Mouse (Mus musculus) Muller cell, postnatal 12 days (primary cell): ENCODE results near the gene Pfn5.
"Not testable (repeated sequence)": the region's sequence is repeated elsewhere in the genome, so short reads cannot be mapped to it uniquely, and the experiment has no call there.

ENCODE experiments used
- DNase-seq: peaks from one replicate; pipeline ENCODE4 v3.0.0-alpha.2; 2015; ENCODE audit errors: inconsistent ontology term

The Pfn5 gene

GRCm38 (mm10) chrX:95557887-95558286 is at the start of gene Pfn5, which contains the start of gene Asb12:
Gene Pfn5 (plus strand): TSS chrX:95558104.
Gene Asb12 (minus strand): TSS chrX:95557987.
- DNase-seq: no peak

GRCm38 (mm10) chrX:95523883-95524282 is 34.0 kb upstream of the Pfn5 start:
- no peak for DNase-seq

- DNase-seq: no peak
Observed at GRCm38 (mm10) chrX:95525166-95525565, 32.7 kb upstream of the Pfn5 start.

GRCm38 (mm10) chrX:95535493-95535892 is 22.4 kb upstream of the Pfn5 start:
- DNase-seq: not testable (repeated sequence)

GRCm38 (mm10) chrX:95554321-95554720 is 3.6 kb upstream of the Pfn5 start:
- DNase-seq: no peak

GRCm38 (mm10) chrX:95600609-95601008 is 42.7 kb downstream of the Pfn5 start:
- DNase-seq: no peak
